Mouse (Mus musculus) thymus, postnatal 10 days (tissue): Measurements from ENCODE around the gene Dbf4.

Experiments
- DNase-seq, 2 experiments: peaks; one replicate each; pipeline ENCODE4 v3.0.0; 2021; ENCODE audit warnings: low spot score in 2 of 2

Gene Dbf4

GRCm38 (mm10) chr5:8422157-8422931 lies at the start of gene Dbf4, which contains the start of gene Slc25a40:
Dbf4 (minus strand) TSS chr5:8422716.
Slc25a40 (plus strand) TSS chr5:8422850.
- peak; percentile 87 to 94 for DNase-seq

DNA sequence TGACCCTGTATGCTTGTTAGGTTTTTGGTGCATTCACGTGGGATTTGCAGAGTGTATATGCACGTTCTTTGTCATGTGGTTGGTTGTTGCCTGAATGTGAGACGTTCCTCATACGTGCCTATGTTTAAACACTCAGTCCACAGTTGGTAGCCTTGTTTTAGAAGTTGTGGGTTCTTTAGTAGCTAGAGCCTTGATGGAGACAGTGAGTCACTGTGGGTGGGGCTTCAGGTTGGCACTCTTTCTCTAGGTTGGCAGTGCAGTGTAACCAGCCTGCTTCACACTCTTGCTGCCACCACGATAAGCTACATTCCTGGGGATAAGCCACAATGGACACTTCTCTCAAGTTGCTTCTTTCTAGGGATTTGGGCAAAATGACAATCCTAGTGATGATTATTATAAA lies 34.0 kb upstream of the Dbf4 start:
- no peak for DNase-seq

- DNase-seq, result no peak
These were observed 33.0 kb upstream of the Dbf4 start for GRCm38 (mm10) chr5:8455565-8455964.

GRCm38 (mm10) chr5:8439095-8439494 lies 16.6 kb upstream of the Dbf4 start:
- no peak for DNase-seq

- no peak for DNase-seq
These were observed 15.1 kb upstream of the Dbf4 start for GRCm38 (mm10) chr5:8437481-8438156.

- no peak for DNase-seq
These were observed 3.4 kb upstream of the Dbf4 start for GRCm38 (mm10) chr5:8425899-8426298.

GRCm38 (mm10) chr5:8424116-8424515 lies 1.6 kb upstream of the Dbf4 start:
- DNase-seq, result no peak

- DNase-seq, result no peak
These were observed 714 bp upstream of the Dbf4 start for GRCm38 (mm10) chr5:8422932-8423928.

- no peak for DNase-seq
These were observed 1.1 kb downstream of the Dbf4 start for GRCm38 (mm10) chr5:8421424-8421823.

DNA sequence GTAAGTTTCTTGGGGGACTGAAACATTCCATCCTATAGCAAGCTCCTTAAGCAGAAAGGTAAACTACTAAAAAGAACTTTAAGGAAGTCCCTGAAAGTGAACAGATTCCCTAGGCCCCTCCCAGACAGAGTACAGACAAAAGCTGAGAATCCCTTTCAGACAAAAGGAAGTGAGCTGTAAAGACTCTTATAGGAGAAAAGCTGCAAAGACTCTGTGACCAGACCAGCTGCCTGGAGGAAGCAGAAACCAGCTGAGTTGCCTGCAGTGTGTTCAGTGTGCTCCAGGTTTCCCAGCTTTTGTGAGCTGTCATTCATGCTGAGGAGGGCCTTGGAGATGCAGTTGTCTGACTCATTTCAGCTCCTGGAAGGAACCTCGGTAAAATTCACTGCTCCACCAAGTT lies 5.1 kb downstream of the Dbf4 start:
- DNase-seq, result no peak

GRCm38 (mm10) chr5:8416683-8417413 lies 5.7 kb downstream of the Dbf4 start:
- no peak for DNase-seq

GRCm38 (mm10) chr5:8408746-8409145 lies 13.8 kb downstream of the Dbf4 start:
- no peak for DNase-seq

DNA sequence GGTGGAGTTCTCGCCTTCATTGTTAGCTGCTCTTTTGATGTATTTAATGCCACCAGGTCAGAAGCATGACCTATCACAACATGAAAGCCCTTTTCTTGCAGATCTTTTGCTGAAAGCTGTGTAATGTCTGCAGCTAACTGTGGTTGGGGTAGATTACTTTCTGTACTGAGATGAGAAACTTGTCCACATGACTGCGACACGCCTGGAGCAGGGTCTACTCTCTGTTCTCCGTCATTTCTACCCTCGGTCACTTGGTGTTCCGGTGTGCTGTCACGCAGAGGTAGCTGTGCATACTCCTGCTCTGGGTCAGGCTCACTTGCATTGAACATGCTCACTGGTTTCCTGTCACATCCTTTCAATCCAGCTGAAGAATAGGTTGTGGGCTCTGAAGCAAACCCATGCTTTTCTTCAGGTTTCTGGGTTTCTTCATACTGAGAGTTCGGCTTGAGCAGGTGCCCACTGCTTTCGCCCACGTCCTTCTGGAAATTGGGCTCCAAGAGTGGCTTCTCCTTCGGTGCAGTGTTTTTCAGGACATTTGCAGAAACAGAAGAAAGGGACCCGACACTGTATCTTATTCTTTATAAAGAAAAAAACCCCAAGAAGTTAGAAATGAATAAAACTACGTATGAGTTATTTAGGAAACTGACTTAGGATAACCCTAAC lies 24.8 kb downstream of the Dbf4 start:
- DNase-seq, result no peak

DNA sequence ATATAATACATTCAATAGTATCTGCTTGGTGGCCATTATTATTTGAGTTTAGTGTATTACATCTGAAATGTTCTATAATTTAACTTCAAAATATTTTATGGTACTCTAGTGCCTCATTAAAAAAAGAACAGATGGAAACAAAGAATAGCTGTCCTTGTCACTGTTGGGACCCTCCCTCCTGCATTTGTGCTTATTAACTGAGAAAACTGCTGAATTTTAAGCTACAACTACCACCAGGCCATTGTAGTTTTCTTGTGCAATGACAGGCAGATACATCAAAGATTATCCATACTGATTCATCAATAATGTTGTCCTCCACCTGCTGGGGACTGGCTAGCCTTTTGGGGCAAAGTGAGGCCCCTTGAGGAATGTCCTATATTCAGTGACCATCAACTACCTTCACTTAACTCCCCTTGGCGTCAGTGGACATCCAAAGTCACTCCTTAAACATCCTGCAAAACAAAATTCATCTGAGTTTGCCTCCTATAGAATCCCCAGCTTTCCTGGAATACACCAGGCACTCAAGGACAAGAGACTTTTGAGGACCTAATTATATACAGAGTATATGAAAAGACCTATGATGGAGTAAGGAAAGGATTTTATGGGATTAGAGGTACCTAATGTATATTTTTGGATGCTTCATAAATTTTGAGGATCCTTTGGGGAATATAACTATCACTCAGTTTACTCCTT lies 28.5 kb downstream of the Dbf4 start:
- DNase-seq, result no peak

GRCm38 (mm10) chr5:8374297-8374906 lies 48.1 kb downstream of the Dbf4 start:
- no peak for DNase-seq

- DNase-seq, result no peak
These were observed 49.1 kb downstream of the Dbf4 start for GRCm38 (mm10) chr5:8373415-8373814.

- DNase-seq, result no peak
These were observed 53.7 kb downstream of the Dbf4 start for GRCm38 (mm10) chr5:8368781-8369180.

DNA sequence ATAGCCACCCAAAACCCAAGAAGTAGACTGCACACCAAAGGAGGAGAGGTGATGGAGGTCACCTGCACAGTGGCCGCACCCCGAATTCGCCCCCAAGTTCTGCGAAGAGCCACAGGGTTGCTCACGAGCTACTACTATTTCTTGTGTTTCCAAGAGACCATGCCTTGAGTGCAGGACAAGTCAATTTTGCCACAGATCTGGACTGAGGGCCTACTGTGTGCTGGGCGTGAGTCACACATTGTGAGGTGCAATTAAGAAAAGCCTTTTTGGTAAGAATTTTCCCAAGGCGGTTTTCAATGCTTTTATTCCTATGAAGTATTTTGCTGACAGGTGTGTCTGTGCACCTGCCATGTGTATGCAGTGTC lies 54.2 kb downstream of the Dbf4 start:
- no peak for DNase-seq

DNA sequence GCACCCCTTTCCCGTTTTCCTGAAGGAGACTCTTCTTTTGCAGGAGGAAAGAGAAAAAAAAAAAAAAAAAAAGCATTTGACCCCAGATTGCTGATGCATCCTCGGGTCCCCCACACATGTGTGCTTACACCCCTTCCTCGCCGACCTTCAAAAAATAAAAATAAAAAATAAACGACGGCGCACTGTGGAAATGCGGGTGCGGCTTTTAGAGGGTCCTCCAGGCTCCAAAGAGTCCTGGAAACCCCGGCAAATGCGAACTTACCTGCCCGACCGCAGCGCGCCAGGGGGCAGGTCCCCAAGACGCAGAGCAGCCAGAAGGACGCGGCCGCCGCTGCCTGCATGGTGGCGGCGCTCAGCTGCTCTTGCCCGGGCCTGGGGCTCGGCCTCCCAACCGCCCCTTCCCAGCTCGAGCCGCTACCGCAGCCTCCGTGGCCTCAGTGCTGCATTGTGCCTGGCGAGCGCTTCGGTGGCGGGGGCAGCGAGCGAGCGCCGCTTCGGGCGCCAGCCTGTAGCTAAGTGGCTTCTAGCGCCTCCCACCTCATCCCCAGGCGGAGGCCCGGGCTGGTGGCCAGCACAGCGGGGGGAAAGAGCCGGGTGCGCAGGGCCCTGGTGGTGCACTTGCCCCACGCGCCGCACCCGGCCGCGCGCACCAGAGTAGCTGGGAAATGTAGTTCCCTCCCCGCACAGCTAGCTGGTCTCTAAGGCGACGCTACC lies 54.7 kb downstream of the Dbf4 start, which contains the start of gene Adam22:
TSS of gene Adam22 (minus strand) at position 547 of the 714 bp plus-strand sequence.
- DNase-seq, result no peak
